Mouse (Mus musculus): ENCODE data around the gene Sike1.

Sike1 gene

GRCm38 (mm10) chr3:102995605-102996321, at the start of gene Sike1:
Sike1 (plus strand) TSS chr3:102995708.
- DNase-seq = peak; percentile 96

- no peak for DNase-seq
Observed at GRCm38 (mm10) chr3:102946312-102946711, 49.2 kb upstream of the Sike1 start.

- DNase-seq = no peak
Observed at GRCm38 (mm10) chr3:102946861-102947260, 48.6 kb upstream of the Sike1 start.

GRCm38 (mm10) chr3:102954476-102954875, 41.0 kb upstream of the Sike1 start:
- DNase-seq = no peak

- no peak for DNase-seq
Observed at GRCm38 (mm10) chr3:102955143-102955542, 40.4 kb upstream of the Sike1 start.

GRCm38 (mm10) chr3:102955596-102955995, 39.9 kb upstream of the Sike1 start:
- no peak for DNase-seq

- DNase-seq = no peak
Observed at GRCm38 (mm10) chr3:102964033-102964432, 31.5 kb upstream of the Sike1 start, which contains the start of gene Nr1h5. Nr1h5 (minus strand) TSS chr3:102964133.

- no peak for DNase-seq
Observed at GRCm38 (mm10) chr3:102970067-102970466, 25.4 kb upstream of the Sike1 start.

- DNase-seq = no peak
Observed at GRCm38 (mm10) chr3:102970508-102970907, 25.0 kb upstream of the Sike1 start.

GRCm38 (mm10) chr3:102976906-102977305, 18.6 kb upstream of the Sike1 start:
- DNase-seq = no peak

GRCm38 (mm10) chr3:102979550-102980348, 15.8 kb upstream of the Sike1 start:
- no peak for DNase-seq

GRCm38 (mm10) chr3:102980349-102980736, 15.2 kb upstream of the Sike1 start:
- DNase-seq = no peak

- DNase-seq = no peak
Observed at GRCm38 (mm10) chr3:102991041-102991440, 4.5 kb upstream of the Sike1 start.

GRCm38 (mm10) chr3:102992936-102993335, 2.6 kb upstream of the Sike1 start:
- DNase-seq = no peak

- DNase-seq = no peak
Observed at GRCm38 (mm10) chr3:102995233-102995604, 289 bp upstream of the Sike1 start.

- no peak for DNase-seq
Observed at GRCm38 (mm10) chr3:102997036-102997435, 1.5 kb downstream of the Sike1 start.

GRCm38 (mm10) chr3:102997591-102997990, 2.1 kb downstream of the Sike1 start:
- DNase-seq = no peak

- DNase-seq = no peak
Observed at GRCm38 (mm10) chr3:103001595-103001994, 6.1 kb downstream of the Sike1 start.

GRCm38 (mm10) chr3:103017350-103017749, 21.8 kb downstream of the Sike1 start:
- no peak for DNase-seq

- DNase-seq = no peak
Observed at GRCm38 (mm10) chr3:103019462-103019861, 24.0 kb downstream of the Sike1 start.

- peak; percentile 98 for DNase-seq
Observed at GRCm38 (mm10) chr3:103020249-103020942, 24.9 kb downstream of the Sike1 start, which contains the start of gene Csde1. Csde1 (plus strand) TSS chr3:103020426.

GRCm38 (mm10) chr3:103020943-103021638, 25.6 kb downstream of the Sike1 start:
- peak; percentile 92 for DNase-seq

- no peak for DNase-seq
Observed at GRCm38 (mm10) chr3:103026174-103026573, 30.7 kb downstream of the Sike1 start.
